Mouse (Mus musculus) gastrocnemius, adult 2 months (tissue): ENCODE measurements around the gene Aak1. TPM values are rescaled to one million over a fixed set of nuclear protein-coding genes. Genes with fewer than 3 reads are reported as not detected.
A peak's percentile ranks its signal among the peaks of the same experiment; 100 is the strongest.
"Not testable (repeated sequence)": the region's sequence is repeated elsewhere in the genome, so short reads cannot be mapped to it uniquely, and the experiment has no call there.

Experiments used
- DNase-seq: peaks from one replicate; pipeline ENCODE4 v3.0.0; 2022
- H3K27ac ChIP-seq: fragments of 200-600 bp; 2 replicates; pipeline ENCODE4 v1.8.1; 2022; ENCODE audit warnings: mild to moderate bottlenecking
- H3K4me3 ChIP-seq: fragments of 200-600 bp; 2 replicates; pipeline ENCODE4 v1.8.1; 2022; ENCODE audit warnings: mild to moderate bottlenecking, moderate library complexity
- CTCF ChIP-seq: fragments of 200-600 bp; IDR thresholded peaks from 2 replicates; pipeline ENCODE4 v1.8.1; 2022; ENCODE audit warnings: antibody characterized with exemption, mild to moderate bottlenecking, moderate library complexity
- intact Hi-C: fragments of 180-260 bp; cut with DNase I; formaldehyde crosslinking; loops from one replicate; pipeline ENCODE4 v1.15.1; 2025
- total RNA-seq, 2 experiments: library from RNA; stranded (reverse); gene quantifications; 2 replicates each; pipeline ENCODE4 v1.2.3; 2021

The Aak1 gene
- total RNA-seq, 2 experiments from 2014 or later: 32.0 to 44.5 TPM

DNA sequence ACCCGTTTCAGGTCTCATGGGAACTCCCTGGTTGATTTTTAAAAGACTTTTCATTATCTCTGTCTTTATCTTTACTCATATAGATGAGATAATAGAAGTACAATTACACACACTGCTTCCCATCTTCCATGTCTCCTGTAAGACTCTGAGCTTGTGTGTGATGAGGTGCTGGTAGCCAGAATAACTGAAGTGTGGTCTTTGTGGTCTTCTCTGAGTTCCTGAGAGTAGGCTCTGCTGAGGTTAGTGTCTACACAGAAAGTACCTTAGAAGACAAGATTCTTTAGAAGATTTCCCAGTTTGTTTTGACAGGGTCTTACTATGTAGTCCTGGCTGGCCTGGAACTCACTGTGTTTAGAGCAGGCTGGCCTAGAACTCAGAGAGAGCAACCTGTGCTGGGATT is 27.1 kb downstream of the Aak1 start:
- 0 out of 2 replicates have a peak overlapping the region, but pooled peaks have one; percentile 13 for H3K27ac ChIP-seq
- TF ChIP-seq CTCF: no peak
- intact Hi-C loops: no loop called here
- no peak for DNase-seq
- H3K4me3 ChIP-seq: no peak overlapping the region

DNA sequence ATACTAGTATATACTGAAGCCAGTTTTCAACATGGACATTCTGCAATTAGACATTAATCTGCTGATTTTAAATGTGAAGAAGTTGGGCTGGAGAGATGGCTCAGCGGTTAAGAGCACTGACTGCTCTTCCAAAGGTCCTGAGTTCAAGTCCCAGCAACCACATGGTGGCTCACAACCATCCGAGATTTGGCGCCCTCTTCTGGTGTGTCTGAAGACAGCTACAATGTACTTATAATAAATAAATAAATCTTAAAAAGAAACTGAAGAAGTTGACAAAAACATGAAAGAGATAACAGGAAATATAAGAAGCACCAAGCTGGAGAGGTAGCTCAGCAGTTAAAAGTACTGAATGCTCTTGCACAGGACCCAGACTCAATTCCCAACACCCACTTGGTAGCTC is 29.3 kb downstream of the Aak1 start:
- DNase-seq, H3K4me3 ChIP-seq, intact Hi-C loops: not testable (repeated sequence)
- peak overlapping the region; percentile 41; the same call in 1 of the 2 replicates for H3K27ac ChIP-seq

DNA sequence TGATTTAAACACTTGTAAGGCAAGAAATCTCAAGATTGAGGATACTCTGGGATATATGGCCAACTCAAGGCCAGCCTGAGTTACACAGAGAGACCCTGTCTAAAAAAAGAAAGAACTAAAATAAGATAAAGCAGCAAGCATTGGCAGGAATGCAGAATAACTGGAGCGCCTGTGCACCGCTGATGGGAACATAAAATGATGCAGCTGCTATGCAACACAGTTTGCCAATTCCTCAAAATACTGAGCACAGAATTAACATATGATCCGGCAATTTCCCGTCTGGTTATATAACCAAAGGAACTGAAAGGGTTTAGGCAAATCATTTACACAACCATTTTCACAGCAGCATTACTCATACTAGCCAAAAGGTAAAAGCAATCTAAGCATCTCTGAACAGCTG is 30.0 kb downstream of the Aak1 start:
- H3K4me3 ChIP-seq: no peak overlapping the region
- TF ChIP-seq CTCF: no peak
- H3K27ac ChIP-seq: peak overlapping the region; percentile 41; the same call in 1 of the 2 replicates
- intact Hi-C loops: no loop called here
- DNase-seq: no peak

DNA sequence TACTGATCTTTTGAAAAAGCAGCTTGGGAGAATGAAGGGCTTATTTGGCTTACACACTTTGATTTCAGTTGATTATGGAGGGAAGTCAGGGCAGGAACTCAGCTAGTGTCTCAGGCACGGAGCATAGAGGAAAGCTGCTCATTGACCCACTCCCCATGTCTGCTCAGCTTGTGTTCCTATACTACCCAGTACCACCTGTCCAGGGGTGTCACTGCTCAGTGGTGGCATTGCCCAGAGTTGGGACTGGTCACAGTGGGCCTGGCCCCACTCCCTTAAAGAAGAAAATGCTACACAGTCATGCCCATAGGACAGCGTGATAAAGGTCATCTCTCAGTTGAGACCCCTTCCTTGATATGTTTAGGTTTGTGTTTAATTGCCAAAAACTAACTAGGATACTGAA is 34.9 kb downstream of the Aak1 start:
- peak overlapping the region; percentile 91 for H3K27ac ChIP-seq

DNA sequence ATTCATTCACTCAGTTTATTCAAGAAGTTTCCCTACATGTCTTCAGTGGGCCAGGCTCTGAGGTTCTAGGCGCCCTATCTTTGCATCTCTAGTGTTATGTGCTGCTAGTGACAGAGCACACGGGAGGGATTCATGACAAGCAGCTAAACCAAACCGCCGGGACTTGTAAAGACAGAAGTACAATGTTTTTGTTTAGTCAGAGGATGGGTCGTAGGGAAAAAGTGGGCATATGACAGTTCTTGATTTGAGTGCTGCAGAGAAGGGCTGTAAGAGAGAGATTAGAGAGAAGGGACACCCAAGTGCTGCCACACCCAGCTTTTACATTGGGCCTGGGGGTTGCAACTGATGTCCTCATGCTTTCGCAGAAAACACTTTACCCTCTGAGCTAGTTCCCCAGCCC is 35.4 kb downstream of the Aak1 start:
- DNase-seq: no peak
- Histone ChIP-seq H3K4me3 (no peak overlapping the region), H3K27ac (peak overlapping the region; percentile 91)
- intact Hi-C loops: loop anchor here (5.0 kb wide), 1 partner anchor 32 kb away; no protein-coding TSS in a partner anchor
- no peak for TF ChIP-seq CTCF

More for the DNA sequence above, 34.9 kb downstream of the Aak1 start:
- no peak overlapping the region for H3K4me3 ChIP-seq
- intact Hi-C loops: no loop called here
- no peak for DNase-seq
- no peak for TF ChIP-seq CTCF

DNA sequence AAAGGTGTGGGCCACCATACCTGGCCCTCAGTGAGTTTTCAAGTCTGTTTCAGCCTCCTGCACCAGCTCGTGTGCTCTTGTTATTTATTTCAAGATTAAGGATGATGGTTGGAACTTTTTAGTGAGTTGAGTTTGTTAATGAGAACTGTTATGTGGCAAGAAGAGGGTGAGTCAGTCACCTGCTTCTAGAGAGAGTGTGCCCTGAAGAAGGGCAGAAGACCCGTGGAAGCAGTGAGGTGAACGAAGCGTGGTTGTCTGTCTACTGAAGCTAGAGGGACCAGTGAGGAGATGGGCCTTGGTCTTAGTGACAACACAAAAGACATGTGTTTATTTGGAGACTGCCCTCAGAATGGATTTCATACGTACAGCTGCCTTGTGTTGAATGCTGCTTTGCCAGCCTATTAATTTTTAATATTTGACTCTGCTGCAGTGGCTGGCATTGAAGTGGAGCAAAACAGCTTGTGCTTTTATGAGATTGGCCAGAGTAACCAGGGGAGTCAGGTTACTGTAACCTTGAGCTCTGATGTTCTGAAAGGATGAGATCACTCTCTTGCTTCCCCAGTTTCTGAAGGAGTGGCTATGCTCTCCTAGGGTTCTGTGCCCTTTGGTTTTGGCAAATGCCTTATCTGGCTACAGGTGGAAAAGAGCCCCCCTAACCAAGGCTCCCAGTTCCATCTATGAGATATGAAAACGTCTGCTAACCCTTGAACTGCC is 36.7 kb downstream of the Aak1 start:
- TF ChIP-seq CTCF: no peak
- H3K27ac ChIP-seq: peak overlapping the region; percentile 91
- no peak for DNase-seq
- intact Hi-C loops: loop anchor here (5.0 kb wide), 1 partner anchor 34 kb away; no protein-coding TSS in a partner anchor
- peak overlapping the region; percentile 37 for H3K4me3 ChIP-seq

DNA sequence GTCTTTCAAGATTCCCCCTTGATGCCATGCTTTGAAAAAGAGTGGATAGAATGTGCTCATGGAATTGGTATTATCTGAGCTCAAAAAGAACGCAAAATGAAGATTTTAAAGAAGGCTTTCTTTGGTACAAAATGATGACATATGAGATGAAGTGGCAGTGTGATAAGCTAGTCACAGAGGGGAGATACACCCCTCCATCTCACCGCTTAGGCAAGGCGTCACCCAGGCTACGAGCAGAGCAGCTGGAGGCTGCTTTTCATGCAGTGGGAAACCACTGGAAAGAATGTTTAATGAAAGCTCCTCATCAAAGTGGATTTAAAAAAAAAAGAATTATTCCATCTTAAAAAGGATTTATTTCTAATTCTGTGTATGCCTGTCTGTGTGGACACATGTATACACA is 37.5 kb downstream of the Aak1 start:
- DNase-seq: no peak
- H3K27ac ChIP-seq: peak overlapping the region; percentile 91
- no peak overlapping the region for H3K4me3 ChIP-seq
- no peak for TF ChIP-seq CTCF
- intact Hi-C loops: loop anchor here (5.0 kb wide), 1 partner anchor 35 kb away; no protein-coding TSS in a partner anchor

DNA sequence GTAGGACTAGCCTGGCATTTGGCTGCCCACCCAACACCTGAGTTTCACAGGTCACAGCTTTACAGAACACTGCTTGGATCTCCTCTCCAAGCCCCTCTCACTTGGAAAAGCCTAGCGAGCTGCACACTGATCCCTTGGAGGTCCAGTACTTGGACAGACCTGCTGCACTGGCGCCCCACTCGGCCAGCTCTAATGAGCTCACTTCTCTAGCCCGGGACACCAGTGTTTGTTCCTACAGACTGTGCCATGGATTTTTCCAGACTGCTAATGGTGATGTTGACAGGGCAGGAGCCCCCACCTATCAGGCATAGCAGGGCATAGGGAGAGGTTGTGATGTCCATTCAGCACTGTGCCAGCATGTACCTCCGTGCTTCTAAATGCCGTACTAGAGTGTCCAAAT is 48.2 kb downstream of the Aak1 start:
- no peak for DNase-seq
- H3K4me3 ChIP-seq: no peak overlapping the region
- intact Hi-C loops: no loop called here
- TF ChIP-seq CTCF: no peak
- peak overlapping the region; percentile 58 for H3K27ac ChIP-seq

DNA sequence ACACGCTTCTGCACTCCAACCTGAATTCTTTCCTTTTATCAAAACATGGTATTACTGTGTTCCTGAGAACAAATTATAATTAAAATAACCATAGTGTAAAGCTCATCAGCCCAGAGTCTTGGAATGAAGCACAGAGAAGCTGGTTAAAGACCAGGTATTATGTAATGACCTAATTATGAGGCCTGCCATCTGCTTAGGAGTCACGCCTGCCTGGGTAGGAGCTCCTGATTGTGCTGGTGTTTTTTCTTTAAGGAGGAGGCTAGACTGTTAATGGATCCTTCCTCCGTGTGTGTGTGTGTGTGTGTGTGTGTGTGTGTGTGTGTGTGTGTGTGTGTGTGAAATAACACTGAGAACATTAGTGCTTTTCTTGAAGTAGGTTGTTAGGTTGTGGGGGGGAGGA is 49.7 kb downstream of the Aak1 start:
- intact Hi-C loops: no loop called here
- DNase-seq: no peak
- H3K4me3 ChIP-seq: no peak overlapping the region
- H3K27ac ChIP-seq: peak overlapping the region; percentile 58; the same call in 1 of the 2 replicates
- no peak for TF ChIP-seq CTCF

DNA sequence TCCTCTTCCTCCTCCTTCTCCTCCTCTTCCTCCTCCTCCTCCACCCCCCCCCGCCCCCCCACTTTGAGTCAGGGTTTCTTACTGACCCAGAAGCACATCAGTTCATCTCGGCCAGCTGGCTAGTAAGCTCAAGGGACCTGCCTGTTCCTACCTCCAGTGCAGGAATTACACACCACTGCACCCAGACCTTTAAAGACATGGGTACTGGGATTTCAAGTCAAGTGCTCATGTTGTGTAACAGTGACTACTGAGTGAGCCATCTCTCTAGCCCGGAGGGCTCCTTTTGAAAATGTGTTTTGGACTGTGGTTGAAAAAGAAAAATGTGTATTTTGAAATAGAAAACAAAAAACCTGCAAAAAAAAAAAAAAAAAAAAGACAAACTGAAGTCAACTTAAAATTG is 50.6 kb downstream of the Aak1 start:
- intact Hi-C loops: no loop called here
- Histone ChIP-seq H3K27ac (peak overlapping the region; percentile 46), H3K4me3 (no peak overlapping the region)
- TF ChIP-seq CTCF: no peak
- no peak for DNase-seq

DNA sequence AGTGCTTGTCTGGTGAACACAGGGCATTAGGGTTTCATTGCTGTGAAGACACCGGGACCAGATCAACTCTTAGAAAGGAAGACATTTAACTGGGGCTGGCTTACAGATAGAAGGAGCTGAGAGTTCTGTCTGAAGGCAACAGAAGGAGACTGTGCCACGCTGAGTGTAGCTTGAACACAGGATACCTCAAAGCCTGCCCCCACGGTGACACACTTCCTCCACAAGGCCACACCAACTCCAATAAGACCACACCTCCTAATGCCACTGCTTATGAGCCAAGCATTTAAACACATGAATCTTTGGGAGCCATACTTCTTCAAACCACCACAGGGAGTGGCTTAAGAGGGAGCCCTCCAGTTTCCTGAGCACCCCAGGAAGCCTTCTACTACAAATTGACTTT is 51.2 kb downstream of the Aak1 start:
- Histone ChIP-seq H3K27ac (peak overlapping the region; percentile 46), H3K4me3 (no peak overlapping the region)
- intact Hi-C loops: no loop called here
- DNase-seq: no peak
- no peak for TF ChIP-seq CTCF

DNA sequence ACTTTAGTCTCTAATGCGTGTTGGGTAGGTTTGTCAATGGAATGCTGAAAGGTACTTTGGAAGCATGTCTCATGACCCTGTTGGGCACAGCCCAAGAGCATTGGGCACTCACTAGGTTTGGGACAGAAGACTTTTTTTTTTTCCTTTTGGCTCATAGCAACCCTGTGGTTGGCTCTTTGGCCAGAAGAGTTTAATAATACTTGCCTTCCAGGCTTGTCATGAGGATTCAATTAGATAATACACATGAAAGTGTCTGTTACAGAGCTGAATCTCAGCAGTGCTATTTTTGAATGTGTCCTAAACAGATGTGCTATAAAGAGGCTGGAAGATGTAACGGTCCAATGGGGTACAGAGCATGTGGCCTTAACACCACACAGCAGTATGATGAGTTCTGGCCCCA is 56.2 kb downstream of the Aak1 start:
- no peak overlapping the region for H3K4me3 ChIP-seq
- no peak for TF ChIP-seq CTCF
- intact Hi-C loops: no loop called here
- no peak for DNase-seq
- H3K27ac ChIP-seq: peak overlapping the region; percentile 79

DNA sequence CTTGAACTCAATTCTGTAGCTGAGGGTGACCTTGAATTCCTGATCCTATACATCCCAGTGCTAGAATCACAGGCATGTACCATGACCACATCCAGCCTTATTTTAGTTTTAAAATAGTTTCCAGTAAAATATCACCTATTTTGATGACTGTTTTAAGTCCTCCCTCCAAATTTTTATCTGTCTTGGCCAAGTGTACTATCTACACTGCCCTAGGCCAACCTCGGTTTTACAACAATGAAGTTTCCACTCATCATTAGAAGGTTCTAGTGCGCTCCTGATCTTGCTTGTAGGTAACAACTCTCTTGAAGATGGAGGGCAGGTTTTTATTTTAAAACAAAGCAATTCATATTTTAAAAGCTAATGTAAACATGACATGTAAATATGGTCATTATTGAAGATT is 57.9 kb downstream of the Aak1 start:
- no peak for DNase-seq
- no peak for TF ChIP-seq CTCF
- Histone ChIP-seq H3K27ac (no peak overlapping the region), H3K4me3 (no peak overlapping the region)
- intact Hi-C loops: no loop called here
